Mouse (Mus musculus) hindbrain, embryonic 11.5 days (tissue): ENCODE data around the gene Gnmt. TPM values are rescaled to one million over a fixed set of nuclear protein-coding genes. Genes with fewer than 3 reads are reported as not detected.

Experiments
- ATAC-seq: fragments of 200-750 bp; cut with Nextera tagmentation; 2 replicates; pipeline ENCODE4 v1.8.0; 2017; ENCODE audit warnings: mild to moderate bottlenecking, moderate TSS enrichment, moderate library complexity; ENCODE audit not compliant: low FRiP score
- DNase-seq: peaks from one replicate; pipeline ENCODE4 v3.0.0-alpha.2; 2015; ENCODE audit warnings: low spot score
- H3K27ac ChIP-seq: fragments of 300-500 bp; sonication (generic); 2 replicates; pipeline ENCODE4 v1.5.1; 2014; ENCODE audit warnings: mild to moderate bottlenecking, low read depth, low read length
- H3K27me3 ChIP-seq: fragments of 300-500 bp; sonication (generic); 2 replicates; pipeline ENCODE4 v1.6.1; 2014; ENCODE audit warnings: mild to moderate bottlenecking, low read length, moderate library complexity, mixed read lengths; ENCODE audit not compliant: control insufficient read depth, insufficient read depth
- H3K36me3 ChIP-seq: fragments of 300-500 bp; sonication (generic); 2 replicates; pipeline ENCODE4 v1.6.1; 2014; ENCODE audit warnings: mild to moderate bottlenecking, low read length, moderate library complexity, mixed read lengths; ENCODE audit not compliant: control insufficient read depth, insufficient read depth
- H3K4me1 ChIP-seq: fragments of 300-500 bp; sonication (generic); replicated peaks from 2 replicates; pipeline ENCODE4 v1.6.1; 2014; ENCODE audit warnings: low read length, mixed read lengths; ENCODE audit not compliant: control insufficient read depth, insufficient read depth
- H3K4me2 ChIP-seq: fragments of 300-500 bp; sonication (generic); replicated peaks from 2 replicates; pipeline ENCODE4 v1.6.1; 2014; ENCODE audit warnings: mild to moderate bottlenecking, low read depth, low read length
- H3K4me3 ChIP-seq: fragments of 300-500 bp; sonication (generic); 2 replicates; pipeline ENCODE4 v1.5.1; 2014; ENCODE audit warnings: low read depth, low read length
- H3K9ac ChIP-seq: fragments of 300-500 bp; sonication (generic); 2 replicates; pipeline ENCODE4 v1.6.1; 2014; ENCODE audit warnings: low read depth, low read length
- H3K9me3 ChIP-seq: fragments of 300-500 bp; sonication (generic); 2 replicates; pipeline ENCODE4 v1.6.1; 2016; ENCODE audit warnings: low read length; ENCODE audit not compliant: control insufficient read depth
- WGBS: fragments of 180-500 bp; shearing (Covaris S2); extraction: QIAGEN DNeasy Blood & Tissue Kit; methylation state at CpG from one replicate; pipeline ENCODE4 v1.1.7; 2014; 5-methylcytosine and 5-hydroxymethylcytosine counted together
- polyA plus RNA-seq: library from polyadenylated mRNA; unstranded; fragments of >200 nt; fragmentation: Nextera tagmentation; extraction: Ambion mirVana; gene quantifications from 2 replicates; pipeline ENCODE4 v1.2.1, GENCODE M21; 2014

Gene Gnmt
- polyA plus RNA-seq, 1 experiment from 2014 or later = 0.48 TPM

- H3K4me1 ChIP-seq = peaks cover 9% of the 10 kb centered on the region; the same call in 1 of the 2 replicates
- WGBS = 94% methylated on average over 8 of the region's 9 CpGs
- no peaks in the 10 kb centered on the region for H3K27me3 ChIP-seq
- H3K27ac ChIP-seq = no peak within 1 kb of the TSS
- ATAC-seq (no peak), DNase-seq (no peak)
- no peaks in the 10 kb centered on the region for H3K9me3 ChIP-seq
- peaks cover 3% of the 10 kb centered on the region for H3K36me3 ChIP-seq
- H3K4me3 ChIP-seq = peak within 1 kb of the TSS; percentile 89
- peak within 1 kb of the TSS; percentile 67; the same call in 1 of the 2 replicates for H3K9ac ChIP-seq
- H3K4me2 ChIP-seq = peak within 1 kb of the TSS; percentile 59
Measured at GRCm38 (mm10) chr17:46678416-46678815, 50.6 kb downstream of the Gnmt start, which contains the start of gene Mea1. Mea1 (plus strand) TSS chr17:46678793.

Other genes starting within 250 kb of the Gnmt start
- 2.3 and 2.4 TPM in 2 replicates for gene Ttbk1, start 241.5 kb downstream of the Gnmt start, polyA plus RNA-seq
- 59.7 and 64.7 TPM in 2 replicates for gene Dnph1, start 232.5 kb downstream of the Gnmt start, polyA plus RNA-seq
- gene Cul9, start 182.8 kb downstream of the Gnmt start, polyA plus RNA-seq = 4.7 and 4.8 TPM in 2 replicates
- gene Srf, start 173.0 kb downstream of the Gnmt start, polyA plus RNA-seq = 5.1 and 8.2 TPM in 2 replicates
- 16.0 and 21.5 TPM in 2 replicates for gene Ptk7, start 99.7 kb downstream of the Gnmt start, polyA plus RNA-seq
- gene Klc4, start 83.1 kb downstream of the Gnmt start, polyA plus RNA-seq = 22.7 and 29.8 TPM in 2 replicates
- 94.8 and 95.2 TPM in 2 replicates for gene Mrpl2, start 82.9 kb downstream of the Gnmt start, polyA plus RNA-seq
- gene Cul7, start 78.8 kb downstream of the Gnmt start, polyA plus RNA-seq = 25.9 and 30.5 TPM in 2 replicates
- gene Rrp36, start 54.8 kb downstream of the Gnmt start, polyA plus RNA-seq = 57.9 and 58.4 TPM in 2 replicates
- gene Mea1, start 50.4 kb downstream of the Gnmt start, polyA plus RNA-seq = 192 and 201 TPM in 2 replicates
- 101 and 122 TPM in 2 replicates for gene Klhdc3, start 48.3 kb downstream of the Gnmt start, polyA plus RNA-seq
- gene Ppp2r5d, start 24.1 kb downstream of the Gnmt start, polyA plus RNA-seq = 89.4 and 103 TPM in 2 replicates
- gene Pex6, start 17.7 kb downstream of the Gnmt start, polyA plus RNA-seq = 12.5 and 14.6 TPM in 2 replicates
- gene Cnpy3, start 23.0 kb upstream of the Gnmt start, polyA plus RNA-seq = 53.4 and 53.9 TPM in 2 replicates
- gene Ptcra, start 34.5 kb upstream of the Gnmt start, polyA plus RNA-seq = 0.34 and 0.53 TPM in 2 replicates
- 48.4 and 49.2 TPM in 2 replicates for gene 2310039H08Rik, start 43.5 kb upstream of the Gnmt start, polyA plus RNA-seq
- gene Rpl7l1, start 53.5 kb upstream of the Gnmt start, polyA plus RNA-seq = 149 and 155 TPM in 2 replicates
- gene Bicral, start 129.3 kb upstream of the Gnmt start, polyA plus RNA-seq = 5.5 and 7.1 TPM in 2 replicates
- 74.1 and 84.3 TPM in 2 replicates for gene Tbcc, start 161.5 kb upstream of the Gnmt start, polyA plus RNA-seq
- gene Prph2, start 181.3 kb upstream of the Gnmt start, polyA plus RNA-seq = not detected in 2 replicates